Mouse (Mus musculus): ENCODE results near the gene Emsy. TPM values are rescaled to one million over a fixed set of nuclear protein-coding genes. Genes with fewer than 3 reads are reported as not detected.

The Emsy gene
- total RNA-seq, 1 experiment from 2014 or later: 51.5 TPM

DNA sequence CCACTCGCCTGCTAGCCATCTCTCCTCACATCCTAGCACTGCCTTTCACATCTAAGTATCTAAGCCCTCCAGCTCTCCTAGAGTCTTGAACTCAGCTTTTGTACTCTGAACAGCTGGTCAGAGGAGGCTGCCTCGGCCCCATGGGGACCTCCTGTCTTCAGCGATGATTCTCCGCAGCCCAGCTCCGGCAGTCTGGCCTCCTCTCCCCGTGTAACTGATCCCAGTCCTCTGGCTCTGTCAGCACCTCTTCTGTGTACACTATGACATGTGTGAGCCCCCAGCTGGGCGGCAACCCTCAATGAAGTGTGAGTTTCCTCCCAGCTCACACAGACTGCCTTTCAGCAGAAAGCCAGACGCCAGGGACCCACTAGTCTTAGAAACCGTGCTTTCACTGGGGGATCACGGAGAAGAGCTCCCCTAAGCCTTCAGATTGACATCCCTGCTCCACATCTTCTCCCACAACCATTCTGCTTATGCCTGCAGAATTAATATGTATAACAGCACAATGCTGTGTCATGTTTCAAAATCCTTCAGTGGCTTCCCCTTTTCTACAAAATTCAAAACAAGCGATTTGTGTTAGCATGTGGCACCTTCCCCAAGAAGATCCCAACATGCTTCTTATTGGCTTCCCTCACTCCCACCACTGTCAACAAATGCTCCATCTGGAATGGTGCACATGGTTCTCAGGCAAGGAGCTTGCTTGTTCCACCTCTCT lies 15.8 kb upstream of the Emsy start:
- peak; percentile 46 to 60; a peak in 3 of 4 replicates for ATAC-seq (replicated peaks in 1 of 2; ENCODE audit: insufficient read depth in 1 of 2, low FRiP score in 2 of 2, low TSS enrichment in 1 of 2, low read depth in 1 of 2, poor library complexity in 2 of 2, severe bottlenecking in 2 of 2)

GRCm38 (mm10) chr7:98671416-98671815 lies 14.8 kb upstream of the Emsy start:
- no peak for ATAC-seq (replicated peaks in 1 of 2; ENCODE audit: insufficient read depth in 1 of 2, low FRiP score in 2 of 2, low TSS enrichment in 1 of 2, low read depth in 1 of 2, poor library complexity in 2 of 2, severe bottlenecking in 2 of 2)

GRCm38 (mm10) chr7:98670831-98671230 lies 14.2 kb upstream of the Emsy start:
- no peak for ATAC-seq (replicated peaks in 1 of 2; ENCODE audit: insufficient read depth in 1 of 2, low FRiP score in 2 of 2, low TSS enrichment in 1 of 2, low read depth in 1 of 2, poor library complexity in 2 of 2, severe bottlenecking in 2 of 2)

- no peak for ATAC-seq (replicated peaks in 1 of 2; ENCODE audit: insufficient read depth in 1 of 2, low FRiP score in 2 of 2, low TSS enrichment in 1 of 2, low read depth in 1 of 2, poor library complexity in 2 of 2, severe bottlenecking in 2 of 2)
Measured at GRCm38 (mm10) chr7:98667956-98668746, 11.6 kb upstream of the Emsy start.

GRCm38 (mm10) chr7:98665726-98666125 lies 9.1 kb upstream of the Emsy start:
- no peak for ATAC-seq (replicated peaks in 1 of 2; ENCODE audit: insufficient read depth in 1 of 2, low FRiP score in 2 of 2, low TSS enrichment in 1 of 2, low read depth in 1 of 2, poor library complexity in 2 of 2, severe bottlenecking in 2 of 2)

DNA sequence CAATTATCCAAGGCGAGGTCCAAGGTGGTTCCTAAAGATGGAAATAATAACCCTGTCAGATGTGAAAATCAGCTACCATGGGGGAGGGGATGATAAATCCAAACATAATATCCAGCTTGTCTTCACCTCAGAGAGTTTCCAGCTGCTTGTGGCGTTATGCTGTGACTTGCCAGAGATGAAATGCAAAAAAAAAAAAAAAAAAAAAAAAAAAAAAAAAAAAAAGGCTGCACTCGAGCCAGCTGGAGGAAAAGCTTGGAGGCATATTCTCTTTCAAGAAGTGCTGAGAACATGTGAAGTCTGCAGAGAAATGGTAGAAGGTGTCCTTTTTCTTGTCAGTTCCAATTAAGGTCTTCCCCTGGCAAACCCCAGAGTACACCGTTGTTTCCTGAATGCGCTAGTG lies 8.6 kb upstream of the Emsy start:
- ATAC-seq (replicated peaks in 1 of 2; ENCODE audit: insufficient read depth in 1 of 2, low FRiP score in 2 of 2, low TSS enrichment in 1 of 2, low read depth in 1 of 2, poor library complexity in 2 of 2, severe bottlenecking in 2 of 2): no peak

DNA sequence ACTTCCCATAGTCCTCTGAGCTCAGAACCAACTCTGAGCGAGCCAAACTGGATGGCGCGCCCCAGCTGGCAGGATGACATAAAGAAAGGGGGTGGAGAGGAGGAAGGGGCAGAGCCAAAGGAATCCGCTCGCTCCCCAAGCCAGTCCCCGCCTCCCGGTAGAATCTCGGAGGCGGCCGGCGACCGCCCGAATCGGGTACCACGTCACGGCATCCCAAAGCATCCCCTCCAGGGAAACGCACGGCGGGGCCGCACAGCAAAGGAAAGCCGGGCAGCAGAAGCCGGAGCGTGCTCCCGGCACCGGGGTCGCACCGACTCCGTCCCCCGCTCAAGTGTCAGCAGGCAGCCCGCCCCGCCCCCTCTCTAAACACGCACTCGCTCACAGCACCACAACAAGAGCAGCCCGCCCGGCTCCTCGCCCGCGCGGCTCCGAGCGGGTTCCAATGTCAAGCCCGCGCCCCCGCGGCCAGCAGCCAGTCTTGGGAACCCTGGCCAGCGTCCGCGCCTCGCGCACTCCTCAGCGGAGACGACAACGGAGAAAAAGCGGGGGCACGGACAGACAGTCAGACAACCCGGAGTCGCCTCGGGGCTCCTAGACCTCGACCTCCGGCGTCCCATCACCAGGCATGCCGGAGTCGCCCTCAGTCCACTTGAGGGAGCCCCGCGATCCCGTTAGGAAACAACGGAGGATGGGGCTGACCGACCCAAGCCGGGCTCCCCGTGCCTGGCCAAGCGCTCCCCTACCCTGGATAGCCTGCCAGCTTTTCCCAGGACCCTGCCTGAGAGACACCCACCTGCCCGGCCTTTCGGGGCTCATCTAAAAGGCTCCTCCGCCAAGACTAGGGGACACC lies 677 bp downstream of the Emsy start:
- peak; percentile 54 to 65; a peak in 3 of 4 replicates for ATAC-seq (replicated peaks in 1 of 2; ENCODE audit: insufficient read depth in 1 of 2, low FRiP score in 2 of 2, low TSS enrichment in 1 of 2, low read depth in 1 of 2, poor library complexity in 2 of 2, severe bottlenecking in 2 of 2)

DNA sequence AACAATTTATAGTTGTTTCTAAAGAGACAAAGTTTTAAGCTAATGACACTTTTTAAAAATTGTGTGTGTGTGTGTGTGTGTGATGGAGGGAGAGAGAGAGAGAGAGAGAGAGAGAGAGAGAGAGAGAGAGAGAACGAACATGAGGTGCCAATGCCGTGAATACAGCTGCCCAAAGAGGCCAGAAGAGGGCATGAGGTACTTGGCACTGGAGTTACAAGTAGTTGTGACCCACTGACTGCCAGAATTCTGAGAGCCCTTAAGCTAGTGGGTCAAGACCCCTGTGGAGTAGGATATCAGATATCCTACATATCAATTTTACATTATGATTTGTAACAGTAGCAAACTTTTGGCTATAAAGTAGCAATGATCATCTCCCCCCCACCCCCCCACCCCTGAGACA lies 4.9 kb downstream of the Emsy start:
- ATAC-seq (replicated peaks in 1 of 2; ENCODE audit: insufficient read depth in 1 of 2, low FRiP score in 2 of 2, low TSS enrichment in 1 of 2, low read depth in 1 of 2, poor library complexity in 2 of 2, severe bottlenecking in 2 of 2): no peak

GRCm38 (mm10) chr7:98644238-98644637 lies 12.3 kb downstream of the Emsy start:
- ATAC-seq (replicated peaks in 1 of 2; ENCODE audit: insufficient read depth in 1 of 2, low FRiP score in 2 of 2, low TSS enrichment in 1 of 2, low read depth in 1 of 2, poor library complexity in 2 of 2, severe bottlenecking in 2 of 2): no peak

GRCm38 (mm10) chr7:98636607-98637006 lies 20.0 kb downstream of the Emsy start:
- no peak for ATAC-seq (replicated peaks in 1 of 2; ENCODE audit: insufficient read depth in 1 of 2, low FRiP score in 2 of 2, low TSS enrichment in 1 of 2, low read depth in 1 of 2, poor library complexity in 2 of 2, severe bottlenecking in 2 of 2)

DNA sequence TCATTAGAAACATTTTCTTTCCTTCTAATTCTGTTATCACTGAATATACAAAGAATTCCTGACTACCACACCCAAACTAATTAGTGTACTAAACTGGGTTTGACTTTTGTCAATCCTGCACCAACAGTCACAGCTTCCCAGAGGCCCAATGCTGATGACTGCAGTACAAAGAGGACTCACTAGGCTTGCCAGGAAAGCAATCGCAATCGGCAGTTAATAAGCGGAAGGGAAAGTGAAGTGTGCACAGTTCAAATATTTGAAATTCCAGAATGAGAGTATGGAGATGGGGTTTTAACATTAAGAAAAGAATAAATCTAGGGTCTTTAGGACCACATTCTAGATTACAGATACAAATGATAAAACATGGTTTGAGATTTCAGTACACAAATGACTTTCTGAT lies 23.6 kb downstream of the Emsy start:
- no peak for ATAC-seq (replicated peaks in 1 of 2; ENCODE audit: insufficient read depth in 1 of 2, low FRiP score in 2 of 2, low TSS enrichment in 1 of 2, low read depth in 1 of 2, poor library complexity in 2 of 2, severe bottlenecking in 2 of 2)

- no peak for ATAC-seq (replicated peaks in 1 of 2; ENCODE audit: insufficient read depth in 1 of 2, low FRiP score in 2 of 2, low TSS enrichment in 1 of 2, low read depth in 1 of 2, poor library complexity in 2 of 2, severe bottlenecking in 2 of 2)
Measured at GRCm38 (mm10) chr7:98629947-98630346, 26.6 kb downstream of the Emsy start.

GRCm38 (mm10) chr7:98617739-98618138 lies 38.8 kb downstream of the Emsy start:
- ATAC-seq (replicated peaks in 1 of 2; ENCODE audit: insufficient read depth in 1 of 2, low FRiP score in 2 of 2, low TSS enrichment in 1 of 2, low read depth in 1 of 2, poor library complexity in 2 of 2, severe bottlenecking in 2 of 2): no peak

DNA sequence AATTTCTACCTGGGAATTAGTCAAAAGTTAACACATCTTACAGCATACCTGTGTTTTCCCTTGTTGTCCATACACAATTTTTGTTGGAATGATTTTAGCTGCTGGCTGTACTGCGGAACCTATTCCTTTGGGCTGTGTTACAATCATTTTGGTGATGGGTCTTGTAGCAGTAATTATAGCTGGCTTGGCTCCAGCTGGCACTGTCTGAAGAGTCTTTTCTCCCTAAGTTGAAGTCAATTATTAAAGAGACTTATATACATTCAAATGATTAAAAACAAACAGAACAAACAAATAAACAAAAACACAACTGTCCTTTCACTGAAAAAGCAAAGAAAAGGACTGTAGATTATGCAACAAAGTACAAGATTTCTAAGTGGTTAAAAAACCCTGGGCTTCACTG lies 43.6 kb downstream of the Emsy start:
- ATAC-seq (replicated peaks in 1 of 2; ENCODE audit: insufficient read depth in 1 of 2, low FRiP score in 2 of 2, low TSS enrichment in 1 of 2, low read depth in 1 of 2, poor library complexity in 2 of 2, severe bottlenecking in 2 of 2): no peak

GRCm38 (mm10) chr7:98608520-98608919 lies 48.1 kb downstream of the Emsy start:
- ATAC-seq (replicated peaks in 1 of 2; ENCODE audit: insufficient read depth in 1 of 2, low FRiP score in 2 of 2, low TSS enrichment in 1 of 2, low read depth in 1 of 2, poor library complexity in 2 of 2, severe bottlenecking in 2 of 2): no peak

- ATAC-seq (replicated peaks in 1 of 2; ENCODE audit: insufficient read depth in 1 of 2, low FRiP score in 2 of 2, low TSS enrichment in 1 of 2, low read depth in 1 of 2, poor library complexity in 2 of 2, severe bottlenecking in 2 of 2): no peak
Measured at GRCm38 (mm10) chr7:98607158-98607557, 49.4 kb downstream of the Emsy start.

- ATAC-seq (replicated peaks in 1 of 2; ENCODE audit: insufficient read depth in 1 of 2, low FRiP score in 2 of 2, low TSS enrichment in 1 of 2, low read depth in 1 of 2, poor library complexity in 2 of 2, severe bottlenecking in 2 of 2): peak in 1 of 2 experiments; percentile 21; a peak in 1 of 4 replicates
Measured at GRCm38 (mm10) chr7:98601715-98602114, 54.9 kb downstream of the Emsy start.

DNA sequence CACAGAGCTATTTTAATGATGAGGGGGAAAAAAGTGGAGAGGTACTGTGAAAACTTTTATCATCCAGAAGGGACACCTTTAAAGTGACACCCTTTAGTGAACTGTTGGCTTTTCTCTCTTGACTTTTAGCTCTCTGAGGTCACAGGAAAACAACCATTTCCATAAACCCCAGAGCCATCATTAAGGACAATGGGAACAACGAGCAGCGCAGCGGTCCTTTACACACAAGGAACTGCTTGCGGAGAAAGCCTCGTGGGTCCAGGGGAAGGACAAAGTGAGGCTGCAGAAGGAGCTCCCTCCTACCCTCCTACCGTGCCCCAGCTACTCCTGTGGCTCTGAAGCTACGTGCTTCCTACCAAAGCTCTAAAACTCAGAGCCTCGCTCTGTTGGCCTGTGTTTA lies 59.2 kb downstream of the Emsy start:
- ATAC-seq (replicated peaks in 1 of 2; ENCODE audit: insufficient read depth in 1 of 2, low FRiP score in 2 of 2, low TSS enrichment in 1 of 2, low read depth in 1 of 2, poor library complexity in 2 of 2, severe bottlenecking in 2 of 2): no peak

Data from hematopoietic stem cell, adult 5-6 weeks (primary cell).